Mouse (Mus musculus) thymus, postnatal 0 days (tissue): ENCODE data around the gene Ang5. TPM values are rescaled to one million over a fixed set of nuclear protein-coding genes. Genes with fewer than 3 reads are reported as not detected.
A peak's percentile ranks its signal among the peaks of the same experiment; 100 is the strongest.
"Not testable (repeated sequence)": the region's sequence is repeated elsewhere in the genome, so short reads cannot be mapped to it uniquely, and the experiment has no call there.

Experiments used
- DNase-seq: peaks from one replicate; pipeline ENCODE4 v3.0.0-alpha.2; 2015; ENCODE audit warnings: low spot score
- polyA plus RNA-seq: library from polyadenylated mRNA; unstranded; fragments of >200 nt; fragmentation: Nextera tagmentation; extraction: Ambion mirVana; gene quantifications from 2 replicates; pipeline ENCODE4 v1.2.1, GENCODE M21; 2015

Gene Ang5
- polyA plus RNA-seq = not detected in 2 replicates

- DNase-seq = not testable (repeated sequence)
These were observed at the start of gene Ang5 for GRCm38 (mm10) chr14:43956769-43957168. Gene Ang5 (plus strand): TSS chr14:43957069.

- DNase-seq = not testable (repeated sequence)
These were observed 38.7 kb upstream of the Ang5 start for GRCm38 (mm10) chr14:43918214-43918613.

DNA sequence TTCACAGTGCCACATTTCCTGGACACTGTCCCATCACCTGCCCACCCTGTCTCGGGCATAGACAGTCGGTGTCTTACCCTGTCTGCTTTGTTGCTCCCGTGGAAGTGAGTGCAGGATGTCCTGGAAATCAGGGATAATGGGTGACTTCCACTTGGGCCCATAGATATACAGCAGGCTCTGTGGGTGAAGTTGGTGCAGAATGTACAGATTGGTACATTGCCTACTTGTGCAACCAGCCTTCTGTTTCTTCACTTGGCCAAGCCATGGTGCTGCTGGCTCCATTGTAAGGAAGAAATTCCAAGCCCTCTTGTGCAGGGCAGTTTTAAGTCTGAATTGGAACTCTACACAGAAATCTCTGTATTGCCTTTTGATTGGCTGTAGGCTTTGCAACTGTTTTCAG is 33.4 kb upstream of the Ang5 start, which contains the start of gene Ear10:
Gene Ear10, minus strand, starts transcription at position 101 of the 400 bp plus-strand sequence.
- not testable (repeated sequence) for DNase-seq

DNA sequence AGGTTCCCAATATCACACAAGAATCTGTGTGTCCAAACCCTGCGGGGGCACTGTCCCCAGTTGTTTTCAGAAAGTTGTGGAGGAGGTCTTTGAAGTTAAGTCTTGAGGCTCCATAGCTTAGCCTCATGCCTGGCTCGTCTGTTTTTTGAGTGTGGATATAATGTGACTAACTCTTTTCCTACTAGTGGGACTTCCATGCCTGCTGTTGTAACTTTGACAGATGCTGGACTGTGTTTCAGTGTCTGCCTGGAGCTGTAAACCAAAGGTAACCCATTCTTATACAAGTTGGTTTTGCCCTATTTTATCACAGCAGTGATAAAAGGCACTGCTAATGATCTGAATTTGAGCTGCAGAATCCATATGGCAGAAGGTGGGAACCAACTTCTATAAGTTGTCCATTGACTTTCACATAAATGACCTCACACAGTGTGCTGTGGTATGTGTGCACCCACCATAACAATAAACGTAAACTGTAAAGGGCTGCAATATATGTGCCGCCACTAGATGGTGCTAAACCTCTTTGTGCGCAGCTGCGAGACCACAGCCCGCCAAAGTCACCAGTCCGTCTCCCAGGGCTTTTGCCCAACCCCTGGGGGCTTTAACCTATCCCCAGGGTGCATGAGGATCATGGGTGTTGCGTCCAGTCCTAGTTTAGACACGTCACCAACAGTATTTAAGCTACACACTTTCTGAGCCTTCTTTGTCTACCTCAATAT is 32.0 kb upstream of the Ang5 start, which contains the start of gene Gm8113:
Gene Gm8113, plus strand, starts transcription at position 703 of the 716 bp plus-strand sequence.
- peak; percentile 83 for DNase-seq

GRCm38 (mm10) chr14:43925404-43925950 is 31.4 kb upstream of the Ang5 start:
- peak; percentile 40 for DNase-seq

DNA sequence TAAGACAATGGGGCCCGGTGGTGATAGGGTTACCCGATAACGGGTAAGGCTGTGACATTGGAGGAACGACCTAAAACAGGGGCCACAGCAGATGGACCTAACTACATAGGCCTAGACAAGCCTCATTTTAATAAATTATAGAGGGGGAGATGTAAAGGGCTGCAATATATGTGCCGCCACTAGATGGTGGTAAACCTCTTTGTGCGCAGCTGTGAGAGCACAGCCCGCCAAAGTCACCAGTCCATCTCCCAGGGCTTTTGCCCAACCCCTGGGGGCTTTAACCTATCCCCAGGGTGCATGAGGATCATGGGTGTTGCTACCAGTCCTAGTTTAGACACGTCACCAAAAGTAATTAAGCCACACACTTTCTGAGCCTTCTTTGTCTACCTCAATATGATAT is 23.9 kb upstream of the Ang5 start:
- peak; percentile 36 for DNase-seq

DNA sequence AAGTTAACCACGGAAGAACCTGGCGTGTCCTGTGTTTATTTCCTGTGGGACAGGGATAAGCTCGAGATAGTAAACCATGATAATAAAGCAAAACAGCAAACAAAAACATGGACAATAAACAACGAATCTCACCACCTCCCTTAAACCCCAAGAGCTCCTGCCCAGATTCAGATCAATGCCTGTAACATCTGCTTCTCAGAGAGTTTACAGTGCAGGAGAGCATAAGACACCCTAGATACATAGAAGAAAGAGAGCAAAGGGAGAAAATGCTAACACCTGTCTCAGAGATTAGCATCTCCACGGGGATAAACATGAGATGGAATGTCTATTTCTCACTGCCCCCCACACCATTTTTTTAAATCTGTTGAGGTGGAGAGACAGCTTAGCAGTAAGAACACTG is 23.5 kb upstream of the Ang5 start:
- not testable (repeated sequence) for DNase-seq

GRCm38 (mm10) chr14:43953382-43953781 is 3.5 kb upstream of the Ang5 start:
- not testable (repeated sequence) for DNase-seq

- DNase-seq = not testable (repeated sequence)
These were observed 1.8 kb upstream of the Ang5 start for GRCm38 (mm10) chr14:43955074-43955473.

DNA sequence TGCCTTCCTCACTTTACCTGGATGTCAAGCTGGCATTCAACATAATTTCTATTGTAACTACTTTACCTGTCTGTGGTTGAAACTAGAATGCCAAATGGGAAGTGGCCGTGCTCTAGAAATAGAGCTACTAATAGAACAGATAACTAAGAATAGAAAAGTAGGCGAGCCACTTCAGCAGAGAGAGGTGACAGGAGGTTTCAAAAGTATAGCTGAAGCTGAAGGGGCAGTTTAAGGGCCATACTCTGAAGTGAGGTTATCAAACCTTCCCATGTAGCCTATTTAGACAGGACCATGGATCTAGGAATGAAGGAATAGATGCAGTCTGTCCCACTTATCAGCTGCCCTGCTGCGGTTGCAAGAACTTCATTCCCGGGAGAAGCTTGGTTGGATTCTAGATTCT is 26.6 kb downstream of the Ang5 start:
- no peak for DNase-seq

- DNase-seq = peak; percentile 58
These were observed 27.0 kb downstream of the Ang5 start for GRCm38 (mm10) chr14:43983897-43984296.

DNA sequence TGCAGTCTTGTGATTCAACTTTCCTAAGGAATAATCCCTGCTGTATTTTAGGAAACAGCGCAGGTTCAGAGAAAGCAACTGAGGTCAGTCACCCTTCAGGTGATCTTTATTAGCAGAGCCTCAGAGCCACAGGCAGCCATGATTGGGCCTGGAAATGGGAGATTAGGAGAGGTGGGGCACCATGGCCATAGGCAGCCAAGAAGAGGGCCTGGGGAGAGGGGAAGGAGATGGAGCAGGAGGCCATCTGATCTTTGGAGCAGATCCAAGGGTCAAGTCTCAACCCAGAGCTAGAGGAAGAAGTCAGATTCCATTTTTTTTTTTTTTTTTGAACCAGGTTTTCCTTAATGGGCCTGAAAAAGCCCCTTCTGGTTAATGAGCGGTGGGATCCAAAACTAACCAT is 29.3 kb downstream of the Ang5 start:
- no peak for DNase-seq

DNA sequence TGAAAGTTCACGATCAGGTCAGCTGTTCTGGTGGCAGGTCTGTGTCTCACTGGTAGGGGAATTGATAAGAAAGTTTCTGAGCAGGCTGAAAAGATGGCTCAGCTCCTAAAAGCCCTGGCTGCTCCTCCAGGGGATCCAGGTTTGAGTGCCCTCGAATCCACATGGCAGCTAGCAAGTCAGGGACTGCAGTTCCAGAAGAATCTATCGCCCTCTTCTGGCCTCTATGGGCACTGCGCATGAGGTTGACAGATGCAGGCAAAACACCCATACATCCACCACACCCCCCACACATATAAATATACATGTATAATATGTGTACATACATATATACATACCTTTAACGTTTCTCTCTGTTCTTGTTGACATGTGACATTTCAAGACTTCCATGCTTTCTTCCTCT is 30.5 kb downstream of the Ang5 start:
- peak; percentile 38 for DNase-seq

GRCm38 (mm10) chr14:43998455-43999000 is 41.7 kb downstream of the Ang5 start:
- not testable (repeated sequence) for DNase-seq

- no peak for DNase-seq
These were observed 44.7 kb downstream of the Ang5 start for GRCm38 (mm10) chr14:44001600-44001999.

DNA sequence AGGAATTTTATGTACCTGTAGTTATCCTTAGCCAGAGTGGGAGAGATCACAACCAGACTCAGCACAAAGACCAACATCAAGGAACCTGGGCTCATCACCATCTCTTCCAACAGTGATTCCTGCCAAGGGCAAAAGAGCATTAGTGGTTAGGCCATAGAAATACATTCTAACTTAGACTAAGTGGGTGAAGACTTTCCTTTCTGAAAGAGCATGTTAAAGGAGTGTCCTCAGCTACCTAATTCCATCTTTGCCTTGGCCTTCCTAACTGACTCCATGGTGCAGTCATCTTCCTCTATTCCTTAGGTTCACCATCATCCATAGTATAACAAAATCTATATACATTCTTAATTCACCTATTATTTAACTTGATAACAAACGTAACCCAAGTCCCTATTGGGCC is 45.3 kb downstream of the Ang5 start, which contains the start of gene Ang6:
Gene Ang6, minus strand, starts transcription at position 101 of the 400 bp plus-strand sequence.
- DNase-seq = no peak

GRCm38 (mm10) chr14:44008021-44008420 is 51.2 kb downstream of the Ang5 start:
- not testable (repeated sequence) for DNase-seq

- DNase-seq = not testable (repeated sequence)
These were observed 52.8 kb downstream of the Ang5 start for GRCm38 (mm10) chr14:44009686-44010085.
